Mouse (Mus musculus) colon, adult 2 months (tissue): ENCODE data around the gene Olfr1234. TPM values are rescaled to one million over a fixed set of nuclear protein-coding genes. Genes with fewer than 3 reads are reported as not detected.

Experiments used
- polyA plus RNA-seq: library from polyadenylated mRNA; depleted of rRNA; stranded (reverse); fragments of >200 nt; gene quantifications from 2 replicates; pipeline ENCODE4 v1.2.3, GENCODE M21; 2012; rRNA removed

Gene Olfr1234
- not detected in 2 replicates for polyA plus RNA-seq

DNA sequence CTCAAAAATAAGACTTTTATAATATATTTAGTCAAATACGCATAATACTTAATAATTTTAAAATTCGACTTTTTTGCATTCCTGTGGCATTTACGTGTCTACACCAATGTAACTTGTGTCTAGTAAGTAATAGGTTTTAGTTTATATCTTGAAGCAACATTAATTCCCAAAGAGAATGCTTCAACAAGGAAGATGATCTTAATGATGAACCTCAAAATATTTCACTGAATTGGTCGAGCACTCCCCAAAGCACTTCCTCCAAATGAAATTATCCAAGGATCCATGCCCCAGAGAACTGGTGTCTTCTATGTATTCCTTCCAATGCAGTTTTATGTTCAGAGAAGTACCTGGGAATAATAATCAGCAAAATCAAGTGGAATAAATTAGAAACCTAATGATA lies at the start of gene Olfr1234:
TSS of gene Olfr1234 (minus strand) at position 101 of the 400 bp plus-strand sequence.

DNA sequence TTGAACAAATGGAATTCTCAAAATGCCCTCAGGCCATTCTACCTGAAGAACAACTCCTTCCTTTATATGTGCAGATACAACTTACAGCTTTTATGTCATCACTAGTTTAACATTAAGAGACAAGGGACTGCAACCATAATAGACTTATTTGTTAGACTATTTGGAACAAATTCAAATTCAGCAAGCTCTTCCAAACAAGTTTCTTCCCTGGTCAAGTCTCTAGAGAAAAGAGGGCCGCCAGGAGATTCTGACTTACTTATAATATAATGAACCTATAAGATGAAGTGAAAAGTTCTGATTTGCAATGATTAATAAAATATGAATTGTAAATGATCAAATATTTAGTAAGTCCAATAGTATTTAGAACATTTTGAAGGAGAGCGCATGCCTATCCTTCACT lies 44.9 kb upstream of the Olfr1234 start, which contains the start of gene Olfr1238:
TSS of gene Olfr1238 (minus strand) at position 101 of the 400 bp plus-strand sequence.

DNA sequence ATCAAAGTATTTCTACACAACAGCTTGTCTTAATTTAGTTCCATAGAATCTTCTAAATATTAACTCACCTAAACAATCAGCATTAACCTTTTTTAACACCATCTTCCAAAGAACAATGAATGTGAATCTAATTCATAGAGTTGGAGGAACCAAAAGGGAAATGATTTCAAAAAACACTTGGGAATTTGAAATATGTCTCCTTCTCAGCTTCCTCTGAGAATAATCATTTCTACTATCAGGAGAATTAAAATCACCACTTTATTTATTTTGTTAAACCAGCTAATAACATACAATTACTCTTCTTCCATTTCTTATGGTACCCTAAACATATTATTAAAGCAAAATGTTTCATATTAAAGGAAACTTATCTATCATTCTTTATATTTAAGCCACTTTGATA lies 22.4 kb downstream of the Olfr1234 start, which contains the start of gene Olfr1233:
TSS of gene Olfr1233 (minus strand) at position 101 of the 400 bp plus-strand sequence.

DNA sequence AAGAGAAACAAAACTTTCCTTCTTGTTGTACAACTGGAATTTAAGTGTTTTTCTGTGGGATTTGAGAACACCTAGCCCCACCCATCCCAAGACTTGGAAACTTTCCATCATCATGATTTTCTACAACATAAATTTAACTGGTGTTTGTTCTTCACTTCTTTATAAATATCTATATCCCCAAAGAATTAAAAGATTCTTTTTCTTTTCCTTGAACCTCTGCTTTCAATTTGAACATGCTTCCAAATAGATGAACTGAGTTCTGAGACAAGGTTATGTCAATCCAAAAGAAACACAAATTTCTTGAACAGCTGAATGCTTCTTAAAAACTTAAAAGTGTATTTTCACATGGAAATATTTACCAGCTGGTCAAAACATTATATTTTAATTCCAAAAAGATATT lies 35.1 kb downstream of the Olfr1234 start, which contains the start of gene Olfr1232:
TSS of gene Olfr1232 (minus strand) at position 101 of the 400 bp plus-strand sequence.

Other genes starting within 250 kb of the Olfr1234 start
- gene Olfr1221, start 247.6 kb downstream of the Olfr1234 start, polyA plus RNA-seq, result not detected in 2 replicates
- gene Olfr1222, start 231.8 kb downstream of the Olfr1234 start, polyA plus RNA-seq, result not detected in 2 replicates
- not detected in 2 replicates for gene Olfr1223, start 213.3 kb downstream of the Olfr1234 start, polyA plus RNA-seq
- gene Olfr1224-ps1, start 200.8 kb downstream of the Olfr1234 start, polyA plus RNA-seq, result not detected in 2 replicates
- gene Olfr1225, start 190.2 kb downstream of the Olfr1234 start, polyA plus RNA-seq, result not detected in 2 replicates
- not detected in 2 replicates for gene Olfr1226, start 164.8 kb downstream of the Olfr1234 start, polyA plus RNA-seq
- gene Olfr1228, start 110.8 kb downstream of the Olfr1234 start, polyA plus RNA-seq, result not detected in 2 replicates
- gene Olfr1229, start 76.9 kb downstream of the Olfr1234 start, polyA plus RNA-seq, result not detected in 2 replicates
- not detected in 2 replicates for gene Olfr1230, start 67.6 kb downstream of the Olfr1234 start, polyA plus RNA-seq
- gene Olfr1231, start 57.8 kb downstream of the Olfr1234 start, polyA plus RNA-seq, result not detected in 2 replicates
- gene Olfr1232, start 35.2 kb downstream of the Olfr1234 start, polyA plus RNA-seq, result not detected in 2 replicates
- not detected in 2 replicates for gene Olfr1233, start 22.5 kb downstream of the Olfr1234 start, polyA plus RNA-seq
- gene Olfr1238, start 44.8 kb upstream of the Olfr1234 start, polyA plus RNA-seq, result not detected in 2 replicates
- gene Olfr1239, start 55.5 kb upstream of the Olfr1234 start, polyA plus RNA-seq, result not detected in 2 replicates
- gene Olfr1240, start 78.1 kb upstream of the Olfr1234 start, polyA plus RNA-seq, result not detected in 2 replicates
- gene Olfr1241, start 122.3 kb upstream of the Olfr1234 start, polyA plus RNA-seq, result not detected in 2 replicates
- not detected in 2 replicates for gene Olfr1242, start 133.5 kb upstream of the Olfr1234 start, polyA plus RNA-seq
- not detected in 2 replicates for gene Olfr1243, start 166.6 kb upstream of the Olfr1234 start, polyA plus RNA-seq
- not detected in 2 replicates for gene Olfr1245, start 213.6 kb upstream of the Olfr1234 start, polyA plus RNA-seq
- gene Olfr1246, start 228.3 kb upstream of the Olfr1234 start, polyA plus RNA-seq, result not detected in 2 replicates
- gene Olfr1247, start 249.3 kb upstream of the Olfr1234 start, polyA plus RNA-seq, result not detected in 2 replicates